Mouse (Mus musculus): ENCODE results near the gene 4930513O06Rik.
A peak's percentile ranks its signal among the peaks of the same experiment; 100 is the strongest.

The 4930513O06Rik gene

GRCm38 (mm10) chrX:139085943-139086342 lies at the start of gene 4930513O06Rik:
Gene 4930513O06Rik (plus strand): TSS chrX:139086243.
- no peak for DNase-seq

DNA sequence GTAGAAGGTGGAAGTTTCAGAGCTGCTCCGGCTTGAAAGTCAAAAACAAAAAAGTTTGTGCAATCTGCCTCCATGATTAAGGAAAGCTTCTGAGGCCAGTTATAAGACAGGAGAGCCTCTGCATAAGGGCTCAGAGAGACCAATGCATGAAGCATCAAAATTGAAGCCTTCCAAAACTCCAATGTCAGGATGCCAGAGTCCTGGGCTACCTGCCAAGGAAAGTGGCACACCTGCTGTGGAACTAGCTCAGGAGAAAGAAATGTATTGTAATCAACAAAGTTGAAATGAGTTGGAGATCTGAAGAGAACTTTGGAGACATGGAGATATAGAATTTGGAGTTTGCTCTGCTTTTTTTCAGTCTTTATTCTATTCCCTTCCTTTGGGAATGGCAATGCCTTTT lies 48.4 kb upstream of the 4930513O06Rik start:
- no peak for DNase-seq

DNA sequence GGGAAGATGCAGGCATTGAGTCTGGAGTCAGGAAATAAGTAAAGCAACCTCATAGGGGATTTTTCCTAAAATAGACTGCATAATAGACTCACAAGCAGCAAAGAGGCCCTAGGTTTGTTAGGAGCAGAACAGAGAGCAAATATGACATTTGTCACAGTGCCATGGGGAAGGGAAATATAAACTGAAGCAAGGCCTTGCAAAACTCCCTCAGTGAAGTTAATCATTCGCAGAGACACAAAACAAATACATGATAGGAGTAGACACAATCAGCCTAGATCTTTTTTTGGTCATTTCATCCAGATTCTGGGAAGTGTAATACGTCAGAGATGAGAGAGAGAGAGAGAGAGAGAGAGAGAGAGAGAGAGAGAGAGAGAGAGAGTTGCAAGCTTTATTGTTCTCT lies 46.7 kb upstream of the 4930513O06Rik start:
- DNase-seq = no peak

GRCm38 (mm10) chrX:139041148-139041547 lies 44.9 kb upstream of the 4930513O06Rik start:
- DNase-seq = no peak

DNA sequence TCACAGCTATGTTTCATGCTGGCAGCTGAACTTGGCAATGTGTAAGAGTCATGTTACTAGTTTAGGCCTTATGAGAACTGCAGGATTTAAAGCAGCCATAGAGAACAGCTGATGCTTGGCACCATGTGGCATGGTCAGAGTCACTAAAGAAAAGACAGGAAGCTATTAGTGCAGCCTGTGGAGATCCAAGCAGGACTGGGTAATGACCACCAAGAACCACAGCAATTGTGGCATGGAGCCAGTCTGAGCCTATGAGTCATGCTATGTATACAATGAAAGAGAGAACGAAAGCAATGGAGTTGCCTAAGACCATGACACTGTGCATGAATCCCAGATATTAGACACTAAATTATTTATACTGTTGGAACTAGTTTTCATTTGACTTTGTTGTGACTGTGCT lies 34.1 kb upstream of the 4930513O06Rik start:
- no peak for DNase-seq

DNA sequence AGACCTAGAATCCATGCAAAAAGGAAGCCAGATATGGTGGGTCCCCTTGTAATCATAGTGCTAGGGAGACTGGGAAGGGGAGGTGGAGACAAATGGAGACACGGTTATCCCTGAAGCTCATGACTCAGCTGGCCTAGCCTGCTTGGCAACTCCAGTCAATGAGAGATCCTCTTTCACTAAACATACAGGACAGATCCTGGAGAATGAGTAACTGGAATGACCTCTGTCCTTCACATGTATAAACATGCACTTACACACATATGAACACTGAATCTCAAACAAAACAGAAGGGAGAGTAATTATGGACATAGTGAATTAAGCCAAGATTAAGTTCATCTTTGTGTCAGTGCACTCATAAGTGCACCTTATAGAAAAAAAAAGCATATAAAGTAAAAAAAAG lies 32.9 kb upstream of the 4930513O06Rik start:
- no peak for DNase-seq

DNA sequence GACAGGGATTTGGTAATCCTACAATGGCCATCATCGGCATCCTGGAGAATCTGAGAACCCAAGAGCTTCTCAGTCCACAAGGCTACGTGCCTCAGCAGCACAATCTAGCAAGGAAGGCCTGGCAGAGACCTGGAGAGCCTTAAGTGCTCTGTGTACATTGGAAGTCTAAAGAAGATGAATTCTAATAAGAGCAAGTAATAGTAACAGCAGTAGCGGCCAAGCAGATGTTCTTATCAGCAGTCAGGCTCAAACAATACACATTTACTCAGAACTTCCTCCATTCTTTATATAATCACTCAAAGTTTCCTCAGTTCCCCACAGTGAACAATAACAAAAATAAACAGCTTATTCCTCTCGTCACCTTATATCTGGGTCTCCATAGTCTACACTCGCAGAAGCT lies 22.0 kb upstream of the 4930513O06Rik start:
- no peak for DNase-seq

DNA sequence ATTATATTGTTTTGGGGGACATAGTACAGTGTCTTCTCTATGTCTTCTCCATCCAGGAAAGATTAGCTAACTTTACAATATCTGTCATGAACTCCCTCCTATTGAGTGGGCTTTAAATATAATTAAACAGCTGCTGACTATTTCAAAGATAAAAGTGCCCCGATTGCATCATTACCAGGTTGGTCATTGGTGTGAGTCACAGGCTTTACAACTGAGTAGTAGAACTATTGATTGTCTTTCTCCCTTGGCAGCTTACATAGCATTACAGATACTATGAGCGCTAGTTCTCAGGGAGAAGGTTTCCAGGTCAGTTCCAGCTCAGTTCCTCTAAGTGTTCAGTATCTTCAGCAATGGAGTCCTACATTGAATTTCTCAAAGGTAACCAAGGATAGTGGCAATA lies 7.5 kb upstream of the 4930513O06Rik start:
- no peak for DNase-seq

- DNase-seq = no peak
Measured at GRCm38 (mm10) chrX:139085077-139085476, 966 bp upstream of the 4930513O06Rik start, which contains the start of gene Serpina7. Gene Serpina7 (minus strand): TSS chrX:139085236.

- DNase-seq = no peak
Measured at GRCm38 (mm10) chrX:139097197-139097596, 11.2 kb downstream of the 4930513O06Rik start.

DNA sequence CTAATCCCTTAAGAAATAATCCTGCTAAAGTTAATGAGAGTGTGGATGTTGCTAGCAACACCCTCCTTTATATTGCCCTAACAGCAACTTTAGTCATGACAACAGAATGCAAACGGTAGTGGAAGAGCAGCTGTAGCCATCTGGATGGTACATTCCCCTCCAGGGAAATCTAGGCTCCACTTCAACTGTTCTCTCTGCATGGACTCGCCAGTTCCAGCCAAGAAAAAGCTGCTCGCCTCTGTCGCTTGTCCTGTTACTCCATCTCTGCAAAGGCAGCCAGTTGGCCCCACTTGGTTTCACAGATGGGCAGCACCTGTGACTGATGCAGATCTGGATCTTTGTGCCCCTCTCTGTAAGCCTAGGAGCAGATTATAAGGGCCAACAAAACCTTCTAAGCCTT lies 48.0 kb downstream of the 4930513O06Rik start:
- peak; percentile 22 for DNase-seq

Measured in kidney, postnatal 10 days (tissue).